Mouse (Mus musculus): ENCODE data around the gene Tecr. TPM values are rescaled to one million over a fixed set of nuclear protein-coding genes. Genes with fewer than 3 reads are reported as not detected.
"Not testable (repeated sequence)": the region's sequence is repeated elsewhere in the genome, so short reads cannot be mapped to it uniquely, and the experiment has no call there.

The Tecr gene
- polyA plus RNA-seq, 1 experiment, result 193 TPM

DNA sequence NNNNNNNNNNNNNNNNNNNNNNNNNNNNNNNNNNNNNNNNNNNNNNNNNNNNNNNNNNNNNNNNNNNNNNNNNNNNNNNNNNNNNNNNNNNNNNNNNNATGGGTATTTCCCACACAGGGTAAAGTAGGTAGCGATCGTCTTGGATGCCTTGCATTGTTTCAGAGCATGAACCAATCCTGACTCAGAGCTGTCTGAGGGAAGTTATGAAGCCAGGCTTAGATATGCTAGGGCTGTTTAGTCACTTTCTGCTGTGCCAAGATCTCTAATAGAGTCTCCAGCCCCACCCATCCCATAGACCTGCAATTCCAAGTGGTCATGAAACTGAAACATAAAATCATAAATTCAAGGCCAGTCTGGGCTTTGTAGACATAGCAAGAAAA, 5.1 kb downstream of the Tecr start:
- no peaks in the 10 kb centered on the region for H3K27me3 ChIP-seq (ENCODE audit: control insufficient read depth, insufficient read depth, insufficient read length)
- H3K79me3 ChIP-seq (ENCODE audit: low read depth), result no peaks in the 10 kb centered on the region
- H3K4me3 ChIP-seq (ENCODE audit: insufficient read depth, poor library complexity, severe bottlenecking), result no peak overlapping the region
- TF ChIP-seq CTCF (IDR thresholded peaks at IDR 0.05; ENCODE audit: control insufficient read depth, insufficient read depth, insufficient read length), result no peak
- TF ChIP-seq FOSL1 (IDR thresholded peaks at IDR 0.05; ENCODE audit: insufficient read depth, low read length, poor library complexity, severe bottlenecking), result no peak
- H3ac ChIP-seq (ENCODE audit: control insufficient read depth, insufficient read length, low read depth), result no peak overlapping the region
- H3K79me2 ChIP-seq (ENCODE audit: control insufficient read depth, insufficient read depth), result peaks cover 8% of the 10 kb centered on the region
- no peaks in the 10 kb centered on the region for H3K36me3 ChIP-seq (ENCODE audit: control insufficient read depth, insufficient read depth)

DNA sequence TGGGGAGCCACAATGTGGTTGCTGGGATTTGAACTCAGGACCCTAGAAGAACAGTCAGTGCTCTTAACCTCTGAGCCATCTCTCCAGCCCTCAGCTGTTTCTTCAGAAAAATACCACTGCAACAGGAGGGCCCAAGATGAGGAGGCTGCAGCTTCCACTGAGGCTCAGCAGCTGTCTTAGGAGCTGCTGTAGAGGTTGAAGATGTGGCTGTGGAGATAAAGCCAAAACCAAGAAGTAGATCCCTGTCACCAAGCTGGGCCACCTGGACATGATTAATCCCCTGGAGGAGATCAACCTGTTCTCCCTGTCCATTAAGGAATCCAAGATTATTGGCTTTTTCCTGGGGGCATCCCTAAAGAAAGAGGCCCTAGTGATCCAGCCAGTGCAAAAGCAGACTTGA, 8.0 kb downstream of the Tecr start:
- Histone ChIP-seq H3K79me2 (ENCODE audit: control insufficient read depth, insufficient read depth) (no peaks in the 10 kb centered on the region), H3ac (ENCODE audit: control insufficient read depth, insufficient read length, low read depth) (no peak overlapping the region), H3K36me3 (ENCODE audit: control insufficient read depth, insufficient read depth) (no peaks in the 10 kb centered on the region), H3K4me3 (ENCODE audit: insufficient read depth, poor library complexity, severe bottlenecking) (no peak overlapping the region), H3K79me3 (ENCODE audit: low read depth) (no peaks in the 10 kb centered on the region), H3K27me3 (ENCODE audit: control insufficient read depth, insufficient read depth, insufficient read length) (no peaks in the 10 kb centered on the region)
- TF ChIP-seq MYOD1 (IDR thresholded peaks at IDR 0.05; ENCODE audit: control insufficient read depth, insufficient read length, low read depth) (no peak), MAX (IDR thresholded peaks at IDR 0.05) (no peak), CEBPB (IDR thresholded peaks at IDR 0.05; ENCODE audit: low read depth) (no peak), FOSL1 (IDR thresholded peaks at IDR 0.05; ENCODE audit: insufficient read depth, low read length, poor library complexity, severe bottlenecking) (no peak), MYOG (IDR thresholded peaks at IDR 0.05; ENCODE audit: control insufficient read depth, extremely low read depth, insufficient read length) (no peak), CTCF (IDR thresholded peaks at IDR 0.05; ENCODE audit: control insufficient read depth, insufficient read depth, insufficient read length) (no peak), USF1 (IDR thresholded peaks at IDR 0.05; ENCODE audit: low read depth) (no peak)

DNA sequence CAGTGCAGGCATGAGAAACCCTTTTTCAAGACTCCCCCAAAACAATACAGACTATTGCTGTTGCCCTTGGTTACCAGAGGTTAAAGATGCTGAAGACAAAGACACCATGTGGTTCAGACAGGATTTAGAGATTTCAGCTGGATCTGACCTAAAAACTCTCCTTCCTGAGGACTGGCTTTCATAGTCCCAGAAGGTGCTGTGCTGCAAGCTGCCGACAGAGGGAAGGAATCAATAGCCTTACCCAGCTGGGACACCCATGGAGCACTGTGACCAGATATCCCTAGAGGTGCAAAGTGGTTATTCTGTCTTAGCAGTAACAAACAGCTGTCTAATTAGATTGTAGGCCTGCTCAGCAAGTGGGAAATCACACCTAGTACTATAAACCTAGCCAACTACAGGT, 9.6 kb downstream of the Tecr start:
- H3K27me3 ChIP-seq (ENCODE audit: control insufficient read depth, insufficient read depth, insufficient read length), result no peaks in the 10 kb centered on the region
- H3K79me3 ChIP-seq (ENCODE audit: low read depth), result peaks cover 6% of the 10 kb centered on the region
- H3K36me3 ChIP-seq (ENCODE audit: control insufficient read depth, insufficient read depth), result no peaks in the 10 kb centered on the region
- H3K79me2 ChIP-seq (ENCODE audit: control insufficient read depth, insufficient read depth), result peaks cover 10% of the 10 kb centered on the region
- TF ChIP-seq USF1 (IDR thresholded peaks at IDR 0.05; ENCODE audit: low read depth) (no peak), MYOD1 (IDR thresholded peaks at IDR 0.05; ENCODE audit: control insufficient read depth, insufficient read length, low read depth) (no peak), FOSL1 (IDR thresholded peaks at IDR 0.05; ENCODE audit: insufficient read depth, low read length, poor library complexity, severe bottlenecking) (no peak), CEBPB (IDR thresholded peaks at IDR 0.05; ENCODE audit: low read depth) (no peak), MAX (IDR thresholded peaks at IDR 0.05) (no peak), CTCF (IDR thresholded peaks at IDR 0.05; ENCODE audit: control insufficient read depth, insufficient read depth, insufficient read length) (no peak), MYOG (IDR thresholded peaks at IDR 0.05; ENCODE audit: control insufficient read depth, extremely low read depth, insufficient read length) (no peak)
- H3ac ChIP-seq (ENCODE audit: control insufficient read depth, insufficient read length, low read depth), result no peak overlapping the region
- H3K4me3 ChIP-seq (ENCODE audit: insufficient read depth, poor library complexity, severe bottlenecking), result no peak overlapping the region

DNA sequence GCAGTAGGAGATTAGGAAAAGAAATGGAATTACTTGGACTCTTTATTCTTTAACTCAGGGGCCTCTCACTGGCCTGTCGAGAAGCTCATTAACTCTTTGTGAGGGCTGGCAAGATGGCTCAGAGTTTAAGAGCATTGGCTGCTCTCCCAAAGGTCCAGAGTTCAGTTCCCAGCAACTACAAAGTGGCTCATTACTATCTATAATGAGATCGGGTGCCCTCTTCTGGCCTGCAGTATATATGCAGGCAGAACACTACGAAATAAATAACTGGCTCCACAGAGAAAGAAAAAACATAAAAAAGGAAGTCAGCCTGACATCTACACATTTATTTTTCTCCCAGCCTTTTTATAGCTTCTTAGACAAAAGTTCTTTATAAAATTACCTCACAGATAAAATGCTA, 11.4 kb downstream of the Tecr start:
- TF ChIP-seq MYOG (IDR thresholded peaks at IDR 0.05; ENCODE audit: control insufficient read depth, extremely low read depth, insufficient read length) (no peak), USF1 (IDR thresholded peaks at IDR 0.05; ENCODE audit: low read depth) (no peak), CTCF (IDR thresholded peaks at IDR 0.05; ENCODE audit: control insufficient read depth, insufficient read depth, insufficient read length) (no peak), MYOD1 (IDR thresholded peaks at IDR 0.05; ENCODE audit: control insufficient read depth, insufficient read length, low read depth) (no peak), CEBPB (IDR thresholded peaks at IDR 0.05; ENCODE audit: low read depth) (no peak), FOSL1 (IDR thresholded peaks at IDR 0.05; ENCODE audit: insufficient read depth, low read length, poor library complexity, severe bottlenecking) (no peak), MAX (IDR thresholded peaks at IDR 0.05) (no peak)
- Histone ChIP-seq H3K79me2 (ENCODE audit: control insufficient read depth, insufficient read depth) (peaks cover 28% of the 10 kb centered on the region), H3K36me3 (ENCODE audit: control insufficient read depth, insufficient read depth) (no peaks in the 10 kb centered on the region), H3K79me3 (ENCODE audit: low read depth) (peaks cover 19% of the 10 kb centered on the region), H3ac (ENCODE audit: control insufficient read depth, insufficient read length, low read depth) (no peak overlapping the region), H3K27me3 (ENCODE audit: control insufficient read depth, insufficient read depth, insufficient read length) (no peaks in the 10 kb centered on the region), H3K4me3 (ENCODE audit: insufficient read depth, poor library complexity, severe bottlenecking) (no peak overlapping the region)

DNA sequence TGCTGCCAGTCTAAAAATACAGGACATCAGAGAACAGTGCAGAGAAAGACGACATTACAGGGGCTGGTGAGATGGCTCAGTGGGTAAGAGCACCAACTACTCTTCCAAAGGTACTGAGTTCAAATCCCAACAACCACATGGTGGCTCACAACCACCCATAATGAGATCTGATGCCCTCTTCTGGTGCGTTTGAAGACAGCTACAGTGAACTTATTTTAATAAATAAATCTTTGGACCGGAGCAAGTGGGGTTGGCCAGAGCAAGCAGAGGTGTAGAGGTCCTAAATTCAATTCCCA, 12.8 kb downstream of the Tecr start:
- peaks cover 41% of the 10 kb centered on the region for H3K79me2 ChIP-seq (ENCODE audit: control insufficient read depth, insufficient read depth)
- not testable (repeated sequence) for H3K36me3 ChIP-seq (ENCODE audit: control insufficient read depth, insufficient read depth); H3ac ChIP-seq (ENCODE audit: control insufficient read depth, insufficient read length, low read depth); H3K27me3 ChIP-seq (ENCODE audit: control insufficient read depth, insufficient read depth, insufficient read length)
- H3K4me3 ChIP-seq (ENCODE audit: insufficient read depth, poor library complexity, severe bottlenecking), result peak overlapping the region; percentile 57
- H3K79me3 ChIP-seq (ENCODE audit: low read depth), result peaks cover 26% of the 10 kb centered on the region

DNA sequence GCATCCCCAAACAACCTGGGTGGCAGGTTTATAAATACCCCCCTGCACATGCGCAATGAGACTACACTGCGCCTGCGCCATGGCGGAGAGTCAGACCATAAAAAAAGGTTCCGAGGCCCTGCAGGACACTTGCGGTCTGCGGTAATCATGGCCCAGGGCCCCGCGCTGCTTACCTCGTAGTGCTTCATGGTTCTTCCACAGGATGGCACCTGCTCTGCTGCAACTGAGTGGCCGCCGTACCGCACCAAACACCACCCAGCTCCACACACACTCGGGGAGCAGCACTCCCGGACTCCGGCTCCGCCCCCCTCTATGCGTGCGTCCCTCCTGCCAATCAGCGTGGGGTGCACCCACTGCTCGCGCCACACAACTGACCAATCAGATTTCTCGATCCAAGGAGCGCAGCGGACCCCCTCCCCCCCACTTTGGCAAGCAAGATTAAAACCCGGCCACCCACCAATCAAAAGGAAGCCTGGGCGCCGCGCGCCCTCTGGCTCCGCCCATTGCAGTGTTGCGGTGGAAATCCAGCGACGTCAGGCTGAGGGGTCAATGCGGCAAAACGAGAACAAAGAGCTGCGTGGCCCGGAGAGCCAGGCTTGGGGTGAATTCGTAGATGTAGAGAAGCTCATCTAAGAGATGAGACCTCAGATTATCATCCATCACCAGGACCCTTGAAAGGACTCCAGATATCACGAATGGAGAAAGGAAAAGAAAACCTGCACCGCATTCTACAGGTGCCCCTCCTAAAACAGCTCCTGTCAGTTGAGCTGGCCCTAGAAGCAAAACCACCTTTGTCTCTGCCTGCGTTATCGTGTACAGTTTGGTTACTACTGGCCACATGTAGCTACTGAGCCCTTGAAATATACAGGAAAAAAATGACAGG, 13.4 kb downstream of the Tecr start:
- H3ac ChIP-seq (ENCODE audit: control insufficient read depth, insufficient read length, low read depth), result peak overlapping the region; percentile 61
- TF ChIP-seq CTCF (IDR thresholded peaks at IDR 0.05; ENCODE audit: control insufficient read depth, insufficient read depth, insufficient read length) (no peak), MAX (IDR thresholded peaks at IDR 0.05) (peak; percentile 10), MYOG (IDR thresholded peaks at IDR 0.05; ENCODE audit: control insufficient read depth, extremely low read depth, insufficient read length) (no peak)
- peak overlapping the region; percentile 57 for H3K4me3 ChIP-seq (ENCODE audit: insufficient read depth, poor library complexity, severe bottlenecking)
- no peaks in the 10 kb centered on the region for H3K27me3 ChIP-seq (ENCODE audit: control insufficient read depth, insufficient read depth, insufficient read length)
- peaks cover 46% of the 10 kb centered on the region for H3K79me2 ChIP-seq (ENCODE audit: control insufficient read depth, insufficient read depth)
- H3K79me3 ChIP-seq (ENCODE audit: low read depth), result peaks cover 28% of the 10 kb centered on the region
- H3K36me3 ChIP-seq (ENCODE audit: control insufficient read depth, insufficient read depth), result no peaks in the 10 kb centered on the region
